Mouse (Mus musculus): ENCODE data around the gene Pomt1.

Gene Pomt1

GRCm38 (mm10) chr2:32235886-32236759, at the start of gene Pomt1:
TSS of gene Pomt1 (plus strand) at chr2:32236590.
- DNase-seq, result peak; percentile 99

GRCm38 (mm10) chr2:32187019-32187551, 49.3 kb upstream of the Pomt1 start:
- no peak for DNase-seq

GRCm38 (mm10) chr2:32187649-32188048, 48.7 kb upstream of the Pomt1 start:
- no peak for DNase-seq

GRCm38 (mm10) chr2:32189060-32189681, 47.2 kb upstream of the Pomt1 start:
- no peak for DNase-seq

GRCm38 (mm10) chr2:32190620-32191019, 45.8 kb upstream of the Pomt1 start:
- no peak for DNase-seq

GRCm38 (mm10) chr2:32191872-32192507, 44.4 kb upstream of the Pomt1 start:
- DNase-seq, result peak; percentile 95

- no peak for DNase-seq
These were observed 37.4 kb upstream of the Pomt1 start for GRCm38 (mm10) chr2:32198977-32199376.

- DNase-seq, result no peak
These were observed 36.4 kb upstream of the Pomt1 start for GRCm38 (mm10) chr2:32200033-32200432.

GRCm38 (mm10) chr2:32200712-32201111, 35.7 kb upstream of the Pomt1 start:
- no peak for DNase-seq

- no peak for DNase-seq
These were observed 34.9 kb upstream of the Pomt1 start for GRCm38 (mm10) chr2:32201527-32201926.

GRCm38 (mm10) chr2:32203853-32204252, 32.5 kb upstream of the Pomt1 start:
- DNase-seq, result no peak

GRCm38 (mm10) chr2:32207682-32208081, 28.7 kb upstream of the Pomt1 start:
- no peak for DNase-seq

GRCm38 (mm10) chr2:32211689-32212088, 24.7 kb upstream of the Pomt1 start:
- DNase-seq, result no peak

- DNase-seq, result no peak
These were observed 23.4 kb upstream of the Pomt1 start for GRCm38 (mm10) chr2:32213000-32213399.

GRCm38 (mm10) chr2:32215576-32215975, 20.8 kb upstream of the Pomt1 start:
- no peak for DNase-seq

GRCm38 (mm10) chr2:32216506-32216905, 19.9 kb upstream of the Pomt1 start:
- no peak for DNase-seq

- DNase-seq, result no peak
These were observed 18.7 kb upstream of the Pomt1 start for GRCm38 (mm10) chr2:32217656-32218055.

GRCm38 (mm10) chr2:32218113-32218512, 18.3 kb upstream of the Pomt1 start:
- DNase-seq, result no peak

GRCm38 (mm10) chr2:32218541-32219334, 17.7 kb upstream of the Pomt1 start:
- peak; percentile 97 for DNase-seq

GRCm38 (mm10) chr2:32219501-32219900, 16.9 kb upstream of the Pomt1 start:
- no peak for DNase-seq

GRCm38 (mm10) chr2:32220021-32220420, 16.4 kb upstream of the Pomt1 start:
- peak; percentile 94 for DNase-seq

GRCm38 (mm10) chr2:32220969-32221368, 15.4 kb upstream of the Pomt1 start:
- peak; percentile 92 for DNase-seq

- no peak for DNase-seq
These were observed 14.8 kb upstream of the Pomt1 start for GRCm38 (mm10) chr2:32221577-32221976.

Data from heart, adult 11 months (tissue).